Mouse (Mus musculus) liver, embryonic 16.5 days (tissue): ENCODE measurements around the gene Cntn1. TPM values are rescaled to one million over a fixed set of nuclear protein-coding genes. Genes with fewer than 3 reads are reported as not detected.

ENCODE experiments used
- ATAC-seq: fragments of 200-750 bp; cut with Nextera tagmentation; 2 replicates; pipeline ENCODE4 v1.8.0; 2017; ENCODE audit warnings: low read depth, mild to moderate bottlenecking, moderate number of reproducible peaks, moderate library complexity
- H3K27ac ChIP-seq: fragments of 300-500 bp; sonication (generic); 2 replicates; pipeline ENCODE4 v1.5.1; 2014; ENCODE audit warnings: mild to moderate bottlenecking, low read length
- H3K27me3 ChIP-seq: fragments of 300-500 bp; sonication (generic); 2 replicates; pipeline ENCODE4 v1.6.1; 2014; ENCODE audit warnings: low read depth, low read length, mixed read lengths; ENCODE audit not compliant: control insufficient read depth, insufficient read depth
- H3K36me3 ChIP-seq: fragments of 300-500 bp; sonication (generic); 2 replicates; pipeline ENCODE4 v1.6.1; 2014; ENCODE audit warnings: mild to moderate bottlenecking; ENCODE audit not compliant: control insufficient read depth, insufficient read depth
- H3K4me1 ChIP-seq: fragments of 300-500 bp; sonication (generic); 2 replicates; pipeline ENCODE4 v1.6.1; 2014; ENCODE audit warnings: low read depth, low read length, mixed read lengths; ENCODE audit not compliant: control insufficient read depth
- H3K4me2 ChIP-seq: fragments of 300-500 bp; sonication (generic); 2 replicates; pipeline ENCODE4 v1.6.1; 2014; ENCODE audit warnings: low read depth, low read length, mixed read lengths
- H3K4me3 ChIP-seq: fragments of 300-500 bp; sonication (generic); 2 replicates; pipeline ENCODE4 v1.5.1; 2014; ENCODE audit warnings: low read depth, mild to moderate bottlenecking, low read length
- H3K9ac ChIP-seq: fragments of 300-500 bp; sonication (generic); 2 replicates; pipeline ENCODE4 v1.6.1; 2014; ENCODE audit warnings: low read depth, low read length
- H3K9me3 ChIP-seq: fragments of 300-500 bp; sonication (generic); replicated peaks from 2 replicates; pipeline ENCODE4 v1.6.1; 2016; ENCODE audit warnings: low read length; ENCODE audit not compliant: control insufficient read depth
- WGBS: fragments of 180-500 bp; shearing (Covaris S2); extraction: QIAGEN DNeasy Blood & Tissue Kit; methylation state at CpG from one replicate; pipeline ENCODE4 v1.1.7; 2014; ENCODE audit not compliant: insufficient replicate concordance; 5-methylcytosine and 5-hydroxymethylcytosine counted together
- polyA plus RNA-seq: library from polyadenylated mRNA; unstranded; fragments of >200 nt; fragmentation: Nextera tagmentation; extraction: Ambion mirVana; gene quantifications from 2 replicates; pipeline ENCODE4 v1.2.1, GENCODE M21; 2015

The Cntn1 gene
- polyA plus RNA-seq, 1 experiment from 2014 or later = 0.08 TPM

DNA sequence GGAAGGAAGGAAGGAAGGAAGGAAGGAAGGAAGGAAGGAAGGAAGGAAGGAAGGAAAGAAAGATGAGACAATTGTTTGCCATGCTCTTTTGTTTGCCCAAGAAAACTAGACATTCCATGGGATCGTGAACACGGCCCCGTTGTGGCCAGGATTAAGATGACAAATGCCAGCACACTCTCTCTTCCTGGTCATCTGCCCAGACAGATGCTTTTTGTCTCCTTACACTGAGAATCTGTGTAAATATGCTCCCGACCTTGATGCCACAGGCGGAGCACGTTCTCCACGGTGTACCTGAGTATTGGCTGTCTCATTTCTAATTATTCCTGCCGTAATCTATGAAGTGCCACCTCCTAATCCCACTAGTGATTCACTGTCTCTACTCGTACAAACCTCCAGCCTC lies 51.0 kb downstream of the Cntn1 start:
- Histone ChIP-seq H3K4me3 (no peak overlapping the region), H3K4me2 (no peak overlapping the region), H3K27ac (no peak overlapping the region), H3K4me1 (no peaks in the 10 kb centered on the region), H3K36me3 (no peaks in the 10 kb centered on the region), H3K27me3 (no peaks in the 10 kb centered on the region), H3K9ac (no peak overlapping the region), H3K9me3 (no peaks in the 10 kb centered on the region)
- 65% methylated on average over 9 of the region's 9 CpGs for WGBS
- ATAC-seq = no peak

DNA sequence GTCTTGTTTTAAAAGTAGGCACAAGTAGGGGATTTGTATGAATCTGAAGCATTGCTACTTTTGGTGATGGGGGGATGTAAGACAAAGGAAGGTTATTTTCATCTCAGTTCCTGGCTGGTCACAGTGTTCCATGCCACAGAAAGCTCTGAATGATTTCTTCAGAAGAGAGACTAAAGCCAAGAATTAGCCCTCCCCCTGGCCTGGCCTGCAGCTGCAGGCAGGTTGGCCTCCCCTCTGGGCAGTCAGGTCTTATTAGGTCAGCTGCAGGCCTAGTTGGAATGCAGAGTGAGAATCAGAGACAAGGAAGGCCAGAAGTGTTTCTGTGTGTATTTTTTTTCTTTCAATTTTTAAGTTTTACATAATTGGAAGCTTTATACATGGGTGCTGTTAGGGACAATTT lies 61.5 kb downstream of the Cntn1 start:
- H3K4me3 ChIP-seq = no peak overlapping the region
- H3K9me3 ChIP-seq = no peaks in the 10 kb centered on the region
- H3K4me2 ChIP-seq = no peak overlapping the region
- H3K27ac ChIP-seq = no peak overlapping the region
- no peaks in the 10 kb centered on the region for H3K36me3 ChIP-seq
- H3K4me1 ChIP-seq = no peaks in the 10 kb centered on the region
- no peaks in the 10 kb centered on the region for H3K27me3 ChIP-seq
- no peak for ATAC-seq
- no peak overlapping the region for H3K9ac ChIP-seq

DNA sequence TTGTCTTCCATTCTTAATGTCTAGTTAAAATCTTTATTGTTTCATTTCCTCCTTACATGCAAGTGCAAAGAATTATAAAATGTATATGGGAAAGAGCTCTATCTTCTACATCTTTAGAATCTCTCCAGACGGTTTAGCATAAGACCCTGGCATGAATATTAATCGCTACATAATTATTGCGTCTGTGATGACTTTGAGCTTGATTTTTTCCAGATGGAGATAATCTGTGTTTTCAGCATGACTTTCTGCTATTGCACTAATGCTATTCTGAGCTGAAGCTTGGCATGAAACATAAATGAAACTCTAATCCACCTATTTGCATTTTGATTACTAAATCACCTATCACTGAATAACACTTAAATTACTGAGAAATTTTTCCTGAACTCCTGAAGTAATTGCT lies 82.0 kb downstream of the Cntn1 start:
- Histone ChIP-seq H3K27ac (no peak overlapping the region), H3K9ac (no peak overlapping the region), H3K4me2 (no peak overlapping the region), H3K36me3 (no peaks in the 10 kb centered on the region), H3K9me3 (no peaks in the 10 kb centered on the region), H3K4me3 (no peak overlapping the region), H3K4me1 (no peaks in the 10 kb centered on the region), H3K27me3 (no peaks in the 10 kb centered on the region)
- ATAC-seq = no peak
- WGBS = 70% methylated on average over 3 of the region's 3 CpGs

- H3K4me2 ChIP-seq = no peak overlapping the region
- H3K9ac ChIP-seq = no peak overlapping the region
- no peak overlapping the region for H3K27ac ChIP-seq
- no peaks in the 10 kb centered on the region for H3K27me3 ChIP-seq
- no peak for ATAC-seq
- 9% methylated on average over 9 of the region's 9 CpGs for WGBS
- no peak overlapping the region for H3K4me3 ChIP-seq
- H3K9me3 ChIP-seq = no peaks in the 10 kb centered on the region
- no peaks in the 10 kb centered on the region for H3K36me3 ChIP-seq
- no peaks in the 10 kb centered on the region for H3K4me1 ChIP-seq
Measured at GRCm38 (mm10) chr15:92134254-92134653, 83.3 kb downstream of the Cntn1 start.

DNA sequence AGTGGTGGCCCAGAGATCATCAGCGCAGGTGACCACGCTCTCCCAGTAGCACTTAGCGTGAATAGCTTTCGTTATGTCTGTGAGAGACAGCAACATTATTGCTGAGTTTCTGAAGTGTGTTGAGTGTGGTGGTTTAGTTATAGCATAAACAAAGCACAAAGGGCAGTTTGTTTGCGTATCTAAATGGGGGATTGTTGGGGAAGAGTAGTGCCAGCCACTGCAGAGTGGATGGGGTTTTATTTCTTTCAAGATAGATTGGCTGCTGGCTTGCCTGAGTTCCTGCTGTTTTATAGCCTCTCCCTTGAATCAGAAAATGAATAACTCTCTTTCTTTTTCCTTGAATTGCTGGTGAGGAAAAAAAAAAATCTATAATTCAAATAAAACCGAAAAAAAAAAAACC lies 86.1 kb downstream of the Cntn1 start:
- no peak for ATAC-seq
- H3K9me3 ChIP-seq = no peaks in the 10 kb centered on the region

GRCm38 (mm10) chr15:92141972-92142371 lies 91.0 kb downstream of the Cntn1 start:
- ATAC-seq = no peak
- 47% methylated on average over 4 of the region's 4 CpGs for WGBS
- H3K9ac ChIP-seq = no peak overlapping the region
- H3K4me2 ChIP-seq = no peak overlapping the region
- no peaks in the 10 kb centered on the region for H3K27me3 ChIP-seq
- H3K36me3 ChIP-seq = no peaks in the 10 kb centered on the region
- H3K4me3 ChIP-seq = no peak overlapping the region
- H3K9me3 ChIP-seq = no peaks in the 10 kb centered on the region
- no peaks in the 10 kb centered on the region for H3K4me1 ChIP-seq
- no peak overlapping the region for H3K27ac ChIP-seq

More for the DNA sequence above, 86.1 kb downstream of the Cntn1 start:
- Histone ChIP-seq H3K4me1 (no peaks in the 10 kb centered on the region), H3K36me3 (no peaks in the 10 kb centered on the region), H3K4me3 (no peak overlapping the region), H3K9ac (no peak overlapping the region), H3K27me3 (no peaks in the 10 kb centered on the region), H3K4me2 (no peak overlapping the region), H3K27ac (no peak overlapping the region)
- WGBS = 65% methylated on average over 6 of the region's 6 CpGs

GRCm38 (mm10) chr15:92154921-92155320 lies 104.0 kb downstream of the Cntn1 start:
- no peak overlapping the region for H3K27ac ChIP-seq
- no peak for ATAC-seq
- no peaks in the 10 kb centered on the region for H3K4me1 ChIP-seq
- no peaks in the 10 kb centered on the region for H3K36me3 ChIP-seq
- no peak overlapping the region for H3K9ac ChIP-seq
- H3K4me3 ChIP-seq = no peak overlapping the region
- no peak overlapping the region for H3K4me2 ChIP-seq
- no peaks in the 10 kb centered on the region for H3K27me3 ChIP-seq
- H3K9me3 ChIP-seq = no peaks in the 10 kb centered on the region
- 84% methylated on average over 2 of the region's 2 CpGs for WGBS

GRCm38 (mm10) chr15:92160855-92161162 lies 109.8 kb downstream of the Cntn1 start:
- no peak overlapping the region for H3K27ac ChIP-seq
- H3K9ac ChIP-seq = no peak overlapping the region
- H3K4me1 ChIP-seq = no peaks in the 10 kb centered on the region
- no peak for ATAC-seq
- H3K4me2 ChIP-seq = no peak overlapping the region
- H3K36me3 ChIP-seq = no peaks in the 10 kb centered on the region
- H3K9me3 ChIP-seq = no peaks in the 10 kb centered on the region
- no peak overlapping the region for H3K4me3 ChIP-seq
- 54% methylated on average over 10 of the region's 10 CpGs for WGBS
- H3K27me3 ChIP-seq = no peaks in the 10 kb centered on the region

- H3K4me2 ChIP-seq = no peak overlapping the region
- 42% methylated on average over 20 of the region's 20 CpGs for WGBS
Measured at GRCm38 (mm10) chr15:92161163-92162025, 110.4 kb downstream of the Cntn1 start.

More at GRCm38 (mm10) chr15:92161163-92162025, 110.4 kb downstream of the Cntn1 start:
- H3K9ac ChIP-seq = no peak overlapping the region
- no peaks in the 10 kb centered on the region for H3K4me1 ChIP-seq
- H3K27me3 ChIP-seq = no peaks in the 10 kb centered on the region
- no peak for ATAC-seq
- H3K9me3 ChIP-seq = no peaks in the 10 kb centered on the region
- H3K27ac ChIP-seq = no peak overlapping the region
- H3K36me3 ChIP-seq = no peaks in the 10 kb centered on the region
- no peak overlapping the region for H3K4me3 ChIP-seq
